Mouse (Mus musculus) liver, embryonic 14.5 days (tissue): ENCODE data around the gene R3hdm4. TPM values are rescaled to one million over a fixed set of nuclear protein-coding genes. Genes with fewer than 3 reads are reported as not detected.

Experiments
- ATAC-seq: fragments of 200-750 bp; cut with Nextera tagmentation; 2 replicates; pipeline ENCODE4 v1.8.0; 2017; ENCODE audit warnings: moderate number of reproducible peaks, mild to moderate bottlenecking, moderate library complexity; ENCODE audit not compliant: insufficient read depth
- DNase-seq, 3 experiments: peaks; one replicate each; pipeline ENCODE4 v3.0.0-alpha.2; 2012 to 2013; ENCODE audit warnings: low read depth in 3 of 3, low spot score in 3 of 3
- H3K27ac ChIP-seq: fragments of 300-500 bp; sonication (generic); 2 replicates; pipeline ENCODE4 v1.5.1; 2014; ENCODE audit warnings: moderate library complexity, mild to moderate bottlenecking, control low read depth, inconsistent platforms
- H3K27me3 ChIP-seq: fragments of 300-500 bp; sonication (generic); 2 replicates; pipeline ENCODE4 v1.6.1; 2014; ENCODE audit warnings: mild to moderate bottlenecking, low read length, moderate library complexity; ENCODE audit not compliant: control insufficient read depth, insufficient read depth
- H3K36me3 ChIP-seq: fragments of 300-500 bp; sonication (generic); replicated peaks from 2 replicates; pipeline ENCODE4 v1.6.1; 2014; ENCODE audit warnings: low read depth; ENCODE audit not compliant: control insufficient read depth, insufficient read depth
- H3K4me1 ChIP-seq, 2 experiments: fragments of 200-500 bp in 1 of 2; fragments of 300-500 bp in 1 of 2; sonication (generic) in 1 of 2; replicated peaks; 2 replicates each; pipeline ENCODE4 v1.6.1; 2012 to 2014; ENCODE audit warnings: antibody characterized with exemption in 1 of 2, inconsistent platforms in 1 of 2, low read length in 1 of 2; ENCODE audit not compliant: control insufficient read depth in 2 of 2, insufficient read depth in 2 of 2
- H3K4me2 ChIP-seq: fragments of 300-500 bp; sonication (generic); 2 replicates; pipeline ENCODE4 v1.6.1; 2014; ENCODE audit warnings: low read depth, mild to moderate bottlenecking, control low read depth, moderate library complexity
- H3K4me3 ChIP-seq, 2 experiments: fragments of 200-500 bp in 1 of 2; fragments of 300-500 bp in 1 of 2; sonication (generic) in 1 of 2; 2 replicates each; pipeline ENCODE4 v1.5.1; 2012 to 2014; ENCODE audit warnings: low read depth in 2 of 2, low read length in 2 of 2, mild to moderate bottlenecking in 2 of 2, control low read depth in 1 of 2, inconsistent platforms in 1 of 2, moderate library complexity in 1 of 2; ENCODE audit not compliant: insufficient read depth in 1 of 2
- H3K9ac ChIP-seq: fragments of 300-500 bp; sonication (generic); replicated peaks from 2 replicates; pipeline ENCODE4 v1.6.1; 2014; ENCODE audit warnings: mild to moderate bottlenecking, control low read depth, moderate library complexity
- H3K9me3 ChIP-seq: fragments of 300-500 bp; sonication (generic); 2 replicates; pipeline ENCODE4 v1.6.1; 2016; ENCODE audit warnings: low read length, mixed read lengths; ENCODE audit not compliant: control insufficient read depth
- CTCF ChIP-seq: IDR thresholded peaks from 2 replicates; pipeline ENCODE4 v1.5.1; 2016; ENCODE audit warnings: antibody characterized with exemption, low read depth, control low read depth
- EP300 ChIP-seq: IDR thresholded peaks from 2 replicates; pipeline ENCODE4 v1.6.1; 2016; ENCODE audit warnings: antibody characterized with exemption, low read depth
- WGBS: fragments of 180-500 bp; shearing (Covaris S2); extraction: QIAGEN DNeasy Blood & Tissue Kit; methylation state at CpG from one replicate; pipeline ENCODE4 v1.1.7; 2014; ENCODE audit not compliant: insufficient replicate concordance; 5-methylcytosine and 5-hydroxymethylcytosine counted together
- polyA plus RNA-seq, 2 experiments: library from polyadenylated mRNA; depleted of rRNA in 1 of 2; stranded (reverse) in 1 of 2; unstranded in 1 of 2; fragments of >200 nt; fragmentation: Nextera tagmentation in 1 of 2; extraction: Ambion mirVana in 1 of 2; gene quantifications; 2 replicates each; pipeline versions ENCODE4 v1.2.1 to v1.2.3; 2012 to 2014

Gene R3hdm4
- polyA plus RNA-seq, 2 experiments, result 34.7 to 38.5 TPM

DNA sequence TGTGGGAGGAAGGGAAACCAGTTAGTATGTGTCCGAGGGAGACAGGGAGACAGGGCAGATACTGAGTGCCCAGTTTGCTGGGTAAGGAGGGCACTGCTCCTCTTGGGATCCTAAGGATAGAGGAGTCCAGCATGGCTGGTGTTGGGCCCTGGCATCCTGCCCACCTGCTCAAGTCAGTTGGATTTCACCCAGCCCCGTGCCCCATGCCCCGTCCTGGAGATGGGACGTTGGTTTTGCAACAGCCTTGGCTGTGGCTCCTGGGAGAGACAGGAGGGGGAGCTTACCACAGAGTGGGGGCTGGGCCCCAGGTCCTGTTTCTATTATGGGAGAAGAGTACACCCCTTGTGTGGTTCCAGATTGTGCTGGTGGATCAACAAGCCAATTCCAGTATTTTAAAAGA lies 36.6 kb downstream of the R3hdm4 start:
- Histone ChIP-seq H3K4me1 (peaks cover 6 to 16% of the 10 kb centered on the region in 2 experiments), H3K4me3 (no peak overlapping the region), H3K27ac (no peak overlapping the region), H3K4me2 (no peak overlapping the region), H3K9ac (no peak overlapping the region), H3K27me3 (no peaks in the 10 kb centered on the region; the same call in 1 of the 2 replicates), H3K9me3 (no peaks in the 10 kb centered on the region), H3K36me3 (no peaks in the 10 kb centered on the region)
- TF ChIP-seq EP300 (no peak), CTCF (no peak)
- WGBS, result 31% methylated on average over 4 of the region's 4 CpGs
- no peak for DNase-seq
- no peak for ATAC-seq

DNA sequence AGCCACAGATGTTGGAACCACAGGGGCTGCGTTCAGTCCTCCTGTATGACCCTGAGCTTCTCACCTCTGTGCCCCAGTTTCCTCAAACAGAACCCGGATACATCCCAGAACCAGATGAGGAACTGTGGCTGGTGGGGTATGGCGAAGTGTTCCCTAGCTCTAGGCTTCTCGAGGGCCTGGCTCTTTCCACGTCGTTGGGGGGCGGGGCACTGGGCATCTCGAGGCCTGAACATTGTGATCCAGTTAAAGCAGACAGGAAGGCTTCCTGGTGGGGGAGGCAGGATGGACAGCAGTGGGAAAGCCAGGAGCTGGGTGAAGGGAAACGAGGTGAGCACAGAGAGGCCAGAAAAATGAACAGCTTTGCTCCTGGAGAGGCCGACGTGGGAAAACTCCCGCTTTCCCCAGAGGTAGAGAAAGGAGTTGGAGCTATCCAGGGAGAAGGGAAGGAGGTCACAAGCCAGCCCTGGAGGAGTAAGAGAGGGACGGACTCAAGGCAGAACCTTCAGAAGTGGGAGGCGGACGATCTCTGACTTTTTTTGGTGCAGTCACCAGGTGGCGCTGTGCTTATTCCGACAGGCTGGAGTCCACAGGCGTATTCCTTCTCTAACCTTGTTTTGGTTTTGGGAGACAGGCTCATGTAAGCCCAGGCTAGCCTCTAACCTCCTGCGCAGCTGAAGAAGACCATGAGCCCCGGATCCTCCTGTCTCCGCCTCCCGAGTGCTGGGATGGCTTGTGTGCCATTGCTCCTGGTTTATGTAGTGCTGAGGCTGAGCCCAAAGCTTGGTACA lies 37.5 kb downstream of the R3hdm4 start:
- no peak overlapping the region for H3K27ac ChIP-seq
- H3K4me3 ChIP-seq, result no peak overlapping the region
- TF ChIP-seq CTCF (peak; percentile 89), EP300 (no peak)
- H3K4me1 ChIP-seq, result peaks cover 6 to 16% of the 10 kb centered on the region in 2 experiments
- H3K9me3 ChIP-seq, result no peaks in the 10 kb centered on the region
- H3K36me3 ChIP-seq, result no peaks in the 10 kb centered on the region
- 0 out of 2 replicates have a peak overlapping the region, but pooled peaks have one; percentile 5 for H3K4me2 ChIP-seq
- DNase-seq (peak; percentile 53 to 66 (median 59)), ATAC-seq (no peak)
- no peaks in the 10 kb centered on the region; the same call in 1 of the 2 replicates for H3K27me3 ChIP-seq
- H3K9ac ChIP-seq, result no peak overlapping the region
- 17% methylated on average over 22 of the region's 22 CpGs for WGBS

DNA sequence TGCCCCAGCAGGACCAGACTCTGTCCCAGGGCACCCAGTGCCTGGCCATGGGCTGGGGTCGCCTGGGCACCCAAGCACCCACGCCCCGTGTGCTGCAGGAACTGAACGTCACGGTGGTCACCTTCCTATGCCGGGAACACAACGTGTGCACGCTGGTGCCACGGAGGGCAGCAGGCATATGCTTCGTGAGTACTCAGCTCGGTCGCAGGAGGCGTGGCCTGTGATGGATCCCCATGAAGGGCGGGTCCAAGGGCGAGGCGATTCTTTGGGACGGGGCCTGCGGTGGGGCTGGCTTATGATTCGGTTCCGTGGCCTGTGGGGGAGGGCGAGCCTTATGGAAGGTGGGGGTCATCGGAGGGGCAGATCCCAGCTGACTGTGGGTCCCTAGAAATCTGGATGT lies 39.0 kb downstream of the R3hdm4 start:
- WGBS, result 1% methylated on average over 22 of the region's 22 CpGs
- peak overlapping the region; percentile 56 for H3K4me2 ChIP-seq
- H3K9ac ChIP-seq, result no peak overlapping the region; the same call in 1 of the 2 replicates
- no peak for TF ChIP-seq EP300
- no peak for TF ChIP-seq CTCF
- no peaks in the 10 kb centered on the region for H3K9me3 ChIP-seq
- peak overlapping the region in 1 of 2 experiments; percentile 21; a peak in 1 of 4 replicates for H3K4me3 ChIP-seq
- no peaks in the 10 kb centered on the region; the same call in 1 of the 2 replicates for H3K27me3 ChIP-seq
- DNase-seq, result no peak
- peaks cover 6 to 23% of the 10 kb centered on the region in 2 experiments for H3K4me1 ChIP-seq
- no peaks in the 10 kb centered on the region for H3K36me3 ChIP-seq
- peak; percentile 34; the same call in 1 of the 2 replicates for ATAC-seq
- H3K27ac ChIP-seq, result no peak overlapping the region

DNA sequence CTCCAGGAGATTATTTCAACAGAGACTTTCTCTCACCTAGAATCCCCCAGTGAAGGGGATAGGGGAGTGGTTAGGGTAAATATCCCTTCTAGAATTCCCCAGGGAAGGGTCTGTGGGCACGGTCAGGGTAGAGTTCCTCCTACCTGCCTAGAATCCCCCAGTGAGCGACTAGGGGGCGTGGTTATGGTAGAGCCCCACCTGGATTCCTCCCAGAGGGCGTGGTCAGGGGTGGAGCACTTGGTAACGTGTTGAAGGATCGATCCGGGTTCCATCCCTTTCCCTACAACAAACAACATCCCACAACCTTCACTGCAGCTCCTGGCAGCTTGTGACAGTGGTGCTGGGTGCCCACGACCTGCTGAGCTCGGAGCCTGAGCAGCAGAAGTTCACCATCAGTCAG lies 40.3 kb downstream of the R3hdm4 start:
- 8% methylated on average over 9 of the region's 9 CpGs for WGBS
- Histone ChIP-seq H3K4me3 (peak overlapping the region; percentile 7 to 28; a peak in 3 of 4 replicates), H3K27ac (no peak overlapping the region), H3K4me2 (peak overlapping the region; percentile 56), H3K27me3 (no peaks in the 10 kb centered on the region; the same call in 1 of the 2 replicates), H3K9ac (no peak overlapping the region), H3K9me3 (no peaks in the 10 kb centered on the region), H3K36me3 (no peaks in the 10 kb centered on the region), H3K4me1 (peaks cover 6 to 23% of the 10 kb centered on the region in 2 experiments)
- TF ChIP-seq EP300 (no peak), CTCF (no peak)
- DNase-seq (no peak), ATAC-seq (peak; percentile 24; the same call in 1 of the 2 replicates)

DNA sequence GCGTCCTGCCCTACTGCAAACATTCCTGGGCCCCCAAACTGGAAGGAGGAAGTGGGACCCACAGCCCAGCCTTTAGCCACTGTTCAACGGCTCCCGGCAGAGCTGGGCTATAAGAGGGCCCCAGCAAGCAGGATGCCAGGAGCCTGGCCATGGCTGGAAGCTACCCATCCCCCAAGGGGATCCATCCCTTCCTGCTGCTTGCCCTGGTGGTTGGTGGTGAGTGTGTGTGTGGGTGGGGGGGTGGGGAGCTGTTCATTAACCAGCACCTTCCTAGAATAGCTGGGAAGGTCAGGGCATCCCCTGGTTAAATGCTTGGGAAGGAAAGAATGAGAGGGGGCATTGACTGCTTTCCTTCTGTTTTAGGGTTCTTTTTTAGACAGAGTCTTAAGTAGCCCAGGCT lies 41.5 kb downstream of the R3hdm4 start:
- peaks cover 6 to 23% of the 10 kb centered on the region in 2 experiments for H3K4me1 ChIP-seq
- TF ChIP-seq CTCF, result no peak
- no peak for TF ChIP-seq EP300
- H3K36me3 ChIP-seq, result no peaks in the 10 kb centered on the region
- DNase-seq (no peak), ATAC-seq (no peak)
- no peaks in the 10 kb centered on the region for H3K9me3 ChIP-seq
- no peak overlapping the region for H3K4me3 ChIP-seq
- peaks cover under 1% of the 10 kb centered on the region for H3K27me3 ChIP-seq
- WGBS, result 18% methylated on average over 3 of the region's 3 CpGs
- peak overlapping the region; percentile 0; the same call in 1 of the 2 replicates for H3K4me2 ChIP-seq
- no peak overlapping the region for H3K9ac ChIP-seq
- H3K27ac ChIP-seq, result no peak overlapping the region
